Mouse (Mus musculus): ENCODE measurements at regions not wholly inside any gene's neighbourhood (a gene's known extent, or its start where the extent isn't known, plus 50 kb on each side); places are given as distances from the start of the nearest gene placed in this dataset.
A peak's percentile ranks its signal among the peaks of the same experiment; 100 is the strongest.

- DNase-seq (ENCODE audit: low spot score in 2 of 2), result no peak
Measured at GRCm38 (mm10) chr12:86579716-86580115, 98.8 kb upstream of the Vash1 start.

DNA sequence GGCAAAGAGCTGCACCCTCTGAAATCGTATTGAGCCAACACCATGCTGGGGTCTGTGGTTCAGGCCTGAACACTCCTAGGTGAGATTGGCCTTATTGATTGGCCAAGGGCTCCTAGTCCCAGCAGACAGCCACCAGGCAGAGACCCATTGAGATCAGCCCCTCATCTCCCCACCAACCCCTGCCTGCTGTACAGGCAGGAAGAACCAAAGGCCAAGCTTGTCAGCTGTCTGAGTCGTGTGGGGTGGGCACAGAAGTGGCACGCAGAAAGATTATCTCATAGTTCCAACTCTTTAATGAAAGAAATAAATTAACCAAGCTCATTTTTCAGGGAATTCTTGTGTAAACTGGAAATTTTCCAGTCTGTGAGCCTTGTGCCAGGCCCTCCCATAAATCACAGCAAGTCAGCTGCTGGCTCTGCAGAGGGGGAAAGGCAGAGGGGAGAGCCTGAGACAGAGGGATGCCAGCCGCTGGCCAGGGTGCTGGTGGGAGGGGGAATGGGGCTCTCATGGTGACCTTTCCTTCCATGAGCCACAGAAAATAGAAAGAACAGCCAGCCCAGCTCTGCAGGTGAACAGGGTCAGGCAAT lies 98.3 kb upstream of the Vash1 start:
- no peak for DNase-seq (ENCODE audit: low spot score in 2 of 2)

GRCm38 (mm10) chr12:86582076-86582475 lies 96.4 kb upstream of the Vash1 start:
- no peak for DNase-seq (ENCODE audit: low spot score in 2 of 2)

GRCm38 (mm10) chr12:86588010-86588409 lies 90.5 kb upstream of the Vash1 start:
- DNase-seq (ENCODE audit: low spot score in 2 of 2), result no peak

GRCm38 (mm10) chr12:86592509-86592908 lies 86.0 kb upstream of the Vash1 start:
- no peak for DNase-seq (ENCODE audit: low spot score in 2 of 2)

- no peak for DNase-seq (ENCODE audit: low spot score in 2 of 2)
Measured at GRCm38 (mm10) chr12:86594647-86595046, 83.9 kb upstream of the Vash1 start.

DNA sequence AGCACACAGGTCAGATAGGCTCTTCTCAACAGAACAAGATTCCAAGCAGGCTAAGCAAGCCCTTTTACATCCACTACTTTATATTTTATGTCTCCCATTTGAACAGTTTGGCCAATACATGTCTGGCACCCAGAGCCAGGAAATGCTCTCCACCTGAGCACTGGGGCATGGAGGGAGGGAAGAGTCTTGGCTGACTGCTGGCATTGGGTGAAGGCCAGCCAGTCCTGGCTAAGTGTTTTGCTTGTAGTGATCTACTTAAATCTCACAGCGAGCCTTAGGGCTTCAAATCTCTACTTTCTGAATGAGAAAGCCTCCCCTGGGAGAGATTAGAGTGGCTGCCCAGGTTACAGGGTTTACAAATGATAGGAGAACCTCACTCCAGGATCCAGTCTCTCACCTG lies 78.5 kb upstream of the Vash1 start:
- no peak for DNase-seq (ENCODE audit: low spot score in 2 of 2)

DNA sequence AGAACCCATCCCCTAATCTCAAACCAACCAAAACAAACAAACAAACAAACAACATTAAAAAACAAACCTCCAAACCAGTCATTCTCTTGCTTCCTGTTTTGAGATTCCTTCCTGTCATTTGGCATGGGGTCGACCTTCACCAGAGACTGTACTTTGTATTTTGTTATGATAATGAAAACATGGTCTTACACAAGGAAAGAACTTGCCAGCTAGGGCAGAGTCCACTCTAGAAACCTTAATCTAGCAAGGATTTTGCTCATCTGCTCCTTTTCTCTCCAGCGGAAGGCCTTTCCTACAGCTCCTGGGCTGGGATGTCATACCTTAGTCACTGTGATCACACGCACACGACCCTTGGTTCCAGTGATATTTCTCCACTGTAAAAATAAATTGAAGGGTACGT lies 75.0 kb upstream of the Vash1 start:
- no peak for DNase-seq (ENCODE audit: low spot score in 2 of 2)

- no peak for DNase-seq (ENCODE audit: low spot score in 2 of 2)
Measured at GRCm38 (mm10) chr12:86612431-86613040, 66.0 kb upstream of the Vash1 start.

GRCm38 (mm10) chr12:86614156-86614555 lies 64.3 kb upstream of the Vash1 start:
- peak in 1 of 2 experiments; percentile 19 for DNase-seq (ENCODE audit: low spot score in 2 of 2)

GRCm38 (mm10) chr12:86616327-86616726 lies 62.2 kb upstream of the Vash1 start:
- no peak for DNase-seq (ENCODE audit: low spot score in 2 of 2)

DNA sequence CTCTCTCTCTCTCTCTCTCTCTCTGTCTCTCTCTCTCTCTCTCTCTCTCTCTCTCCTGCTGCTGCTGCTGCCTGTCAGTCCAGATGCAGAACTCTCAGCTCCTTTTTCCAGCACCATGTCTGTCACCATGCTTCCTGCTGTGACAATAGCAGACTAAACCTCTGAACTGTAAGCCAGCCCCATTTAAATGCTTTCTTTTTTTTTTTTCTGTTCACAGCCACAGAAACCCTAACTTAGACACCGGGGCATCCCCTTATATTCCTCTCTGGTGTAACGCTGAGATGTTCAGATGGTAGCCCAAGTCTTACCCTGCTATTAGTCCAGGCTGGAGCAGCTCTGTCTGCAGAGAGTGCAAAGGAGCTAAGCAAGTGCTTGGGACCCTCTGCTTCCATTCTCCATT lies 54.3 kb upstream of the Vash1 start:
- DNase-seq (ENCODE audit: low spot score in 2 of 2), result no peak

DNA sequence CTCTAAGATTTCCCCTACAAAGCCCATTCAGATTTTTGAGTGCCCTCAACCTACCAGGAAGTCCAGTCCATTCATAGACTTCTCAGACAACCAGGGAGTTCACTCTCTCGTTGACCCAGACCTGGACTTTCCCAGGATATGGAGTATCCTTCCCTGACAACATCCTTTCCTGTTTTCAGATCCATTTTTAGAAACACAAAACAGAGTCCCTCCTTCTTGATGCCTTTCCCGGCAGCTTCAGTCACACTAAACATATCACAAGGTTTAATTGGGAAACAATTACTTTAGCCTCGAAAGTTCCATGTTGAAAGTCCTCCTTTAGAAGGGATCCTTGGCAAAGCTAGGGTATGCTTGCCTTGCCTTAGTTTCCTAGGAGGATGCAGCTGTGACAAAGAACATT lies 51.8 kb upstream of the Vash1 start:
- no peak for DNase-seq (ENCODE audit: low spot score in 2 of 2)

- no peak for DNase-seq (ENCODE audit: low spot score in 2 of 2)
Measured at GRCm38 (mm10) chr12:86628050-86628782, 50.3 kb upstream of the Vash1 start.

Measured in adrenal gland, postnatal 4 days (tissue).